Mouse (Mus musculus) hindbrain, embryonic 12.5 days (tissue): ENCODE results near the gene Rab3il1. TPM values are rescaled to one million over a fixed set of nuclear protein-coding genes. Genes with fewer than 3 reads are reported as not detected.

Experiments used
- ATAC-seq: fragments of 200-750 bp; cut with Nextera tagmentation; 2 replicates; pipeline ENCODE4 v1.8.0; 2017; ENCODE audit warnings: moderate TSS enrichment; ENCODE audit not compliant: low FRiP score
- H3K27ac ChIP-seq: fragments of 300-500 bp; sonication (generic); 2 replicates; pipeline ENCODE4 v1.5.1; 2016; ENCODE audit warnings: mild to moderate bottlenecking
- H3K27me3 ChIP-seq: fragments of 300-500 bp; sonication (generic); 2 replicates; pipeline ENCODE4 v1.6.1; 2016; ENCODE audit warnings: mild to moderate bottlenecking
- H3K36me3 ChIP-seq: fragments of 300-500 bp; sonication (generic); 2 replicates; pipeline ENCODE4 v1.6.1; 2016; ENCODE audit warnings: mild to moderate bottlenecking
- H3K4me1 ChIP-seq: fragments of 300-500 bp; sonication (generic); 2 replicates; pipeline ENCODE4 v1.6.1; 2016
- H3K4me2 ChIP-seq: fragments of 300-500 bp; sonication (generic); replicated peaks from 2 replicates; pipeline ENCODE4 v1.6.1; 2016; ENCODE audit warnings: mild to moderate bottlenecking
- H3K4me3 ChIP-seq: fragments of 300-500 bp; sonication (generic); 2 replicates; pipeline ENCODE4 v1.5.1; 2016; ENCODE audit warnings: mild to moderate bottlenecking
- H3K9ac ChIP-seq: fragments of 300-500 bp; sonication (generic); 2 replicates; pipeline ENCODE4 v1.6.1; 2016; ENCODE audit warnings: mild to moderate bottlenecking, moderate library complexity
- H3K9me3 ChIP-seq: fragments of 300-500 bp; sonication (generic); replicated peaks from 2 replicates; pipeline ENCODE4 v1.6.1; 2016; ENCODE audit warnings: mild to moderate bottlenecking
- WGBS: fragments of 180-500 bp; shearing (Covaris S2); methylation state at CpG from one replicate; pipeline ENCODE4 v1.1.7; 2016; 5-methylcytosine and 5-hydroxymethylcytosine counted together
- polyA plus RNA-seq: library from polyadenylated mRNA; unstranded; fragments of >200 nt; fragmentation: Nextera tagmentation; extraction: Ambion mirVana; gene quantifications from 2 replicates; pipeline ENCODE4 v1.2.1, GENCODE M21; 2016

The Rab3il1 gene
- polyA plus RNA-seq, 1 experiment from 2014 or later: 35.4 TPM

DNA sequence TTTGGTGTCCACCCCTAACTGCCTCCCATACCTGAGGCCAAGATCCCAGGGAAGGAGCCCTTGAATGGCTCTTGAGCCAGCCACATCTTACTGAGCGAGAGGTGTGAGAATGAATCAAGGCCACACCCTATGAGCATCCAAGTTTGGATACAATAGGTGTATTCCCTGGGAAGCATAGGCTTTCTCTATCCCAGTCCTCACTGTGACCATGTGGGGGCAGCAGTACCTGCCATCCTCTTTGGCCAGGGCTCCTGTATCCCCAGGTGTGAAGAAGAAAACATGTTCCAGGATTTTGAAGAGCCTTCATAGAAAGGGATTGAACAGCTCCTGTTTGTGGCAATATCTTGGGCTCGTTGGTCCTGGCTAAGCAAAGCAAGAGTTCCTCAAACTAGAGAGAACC, 38.1 kb downstream of the Rab3il1 start:
- Histone ChIP-seq H3K27me3 (peaks cover 20% of the 10 kb centered on the region), H3K4me2 (no peak overlapping the region), H3K4me1 (peaks cover 21% of the 10 kb centered on the region), H3K4me3 (no peak overlapping the region), H3K9ac (no peak overlapping the region), H3K27ac (no peak overlapping the region), H3K9me3 (no peaks in the 10 kb centered on the region), H3K36me3 (no peaks in the 10 kb centered on the region)
- ATAC-seq: no peak
- WGBS: 93% methylated on average over 2 of the region's 2 CpGs

DNA sequence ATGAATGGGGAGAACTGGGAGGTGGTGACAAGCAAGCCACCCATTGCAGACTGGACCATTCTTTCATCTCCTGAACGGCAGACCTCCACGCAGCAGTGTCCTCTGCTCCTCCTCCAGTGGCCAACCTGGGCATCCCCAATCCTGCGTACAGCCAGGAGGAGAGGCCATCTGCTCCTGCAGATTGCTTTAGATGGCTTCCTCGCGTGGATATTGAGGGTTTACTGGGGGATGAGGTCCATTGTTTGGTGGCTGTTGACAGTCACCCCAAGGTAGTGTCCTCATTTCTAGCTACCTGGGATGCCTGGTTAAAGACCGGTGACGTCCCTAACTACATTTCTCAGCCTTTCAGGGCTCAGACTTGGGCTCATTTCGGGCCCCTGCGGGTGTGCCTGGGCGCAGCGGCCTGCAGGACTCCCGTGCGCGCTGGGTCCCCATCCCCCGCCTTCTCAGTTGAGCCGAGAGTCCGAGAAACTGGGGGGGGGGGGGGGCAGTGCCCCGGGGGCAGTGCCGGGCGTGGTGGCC, 39.5 kb downstream of the Rab3il1 start:
- 6% methylated on average over 17 of the region's 20 CpGs for WGBS
- Histone ChIP-seq H3K9me3 (no peaks in the 10 kb centered on the region), H3K9ac (peak overlapping the region; percentile 64), H3K27me3 (peaks cover 20% of the 10 kb centered on the region), H3K4me1 (peaks cover 21% of the 10 kb centered on the region), H3K4me3 (peak overlapping the region; percentile 61), H3K27ac (no peak overlapping the region), H3K4me2 (peak overlapping the region; percentile 98), H3K36me3 (no peaks in the 10 kb centered on the region)
- peak; percentile 55 for ATAC-seq

DNA sequence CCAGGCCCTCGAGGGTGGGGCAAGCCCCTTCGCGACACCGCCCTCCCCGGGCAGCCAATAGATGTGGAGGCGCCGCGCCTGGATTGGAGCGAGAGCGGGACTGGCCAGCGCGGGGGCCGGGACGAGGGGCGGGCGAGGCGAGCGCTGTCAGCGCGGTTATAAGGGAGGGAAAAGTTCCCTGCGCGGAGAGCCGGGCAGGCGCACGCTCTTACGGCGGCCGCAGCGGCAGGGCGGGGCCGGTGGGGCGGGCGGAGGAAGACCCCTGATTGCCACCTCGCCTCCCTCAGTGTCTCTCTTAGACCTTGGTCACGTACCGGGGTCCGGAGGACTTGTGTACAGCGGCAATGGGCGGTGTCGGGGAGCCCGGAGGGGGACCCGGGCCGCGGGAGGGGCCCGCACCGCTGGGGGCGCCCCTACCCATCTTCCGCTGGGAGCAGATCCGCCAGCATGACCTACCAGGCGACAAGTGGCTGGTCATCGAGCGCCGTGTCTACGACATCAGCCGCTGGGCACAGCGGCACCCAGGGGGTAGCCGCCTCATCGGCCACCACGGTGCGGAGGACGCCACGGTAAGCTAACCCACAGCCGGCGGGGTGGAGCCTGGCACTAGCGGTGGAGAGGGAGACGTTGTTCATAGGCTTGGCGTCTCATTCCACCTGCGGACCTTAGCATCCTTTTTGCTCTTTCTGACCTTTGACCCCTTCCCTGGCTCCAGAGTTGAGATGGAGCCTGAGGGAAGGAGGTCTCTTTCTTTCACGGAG, 40.1 kb downstream of the Rab3il1 start, which contains the start of gene Fads3:
Gene Fads3 (plus strand): TSS at position 182 of the 761 bp plus-strand sequence.
- WGBS: 0% methylated on average over 45 of the region's 69 CpGs
- no peaks in the 10 kb centered on the region for H3K9me3 ChIP-seq
- peak within 1 kb of the TSS; percentile 61 for H3K4me3 ChIP-seq
- peaks cover 21% of the 10 kb centered on the region for H3K4me1 ChIP-seq
- H3K27ac ChIP-seq: no peak within 1 kb of the TSS
- H3K4me2 ChIP-seq: peak within 1 kb of the TSS; percentile 98
- H3K9ac ChIP-seq: peak within 1 kb of the TSS; percentile 64
- H3K36me3 ChIP-seq: no peaks in the 10 kb centered on the region
- peak; percentile 89 for ATAC-seq
- peaks cover 20% of the 10 kb centered on the region for H3K27me3 ChIP-seq

DNA sequence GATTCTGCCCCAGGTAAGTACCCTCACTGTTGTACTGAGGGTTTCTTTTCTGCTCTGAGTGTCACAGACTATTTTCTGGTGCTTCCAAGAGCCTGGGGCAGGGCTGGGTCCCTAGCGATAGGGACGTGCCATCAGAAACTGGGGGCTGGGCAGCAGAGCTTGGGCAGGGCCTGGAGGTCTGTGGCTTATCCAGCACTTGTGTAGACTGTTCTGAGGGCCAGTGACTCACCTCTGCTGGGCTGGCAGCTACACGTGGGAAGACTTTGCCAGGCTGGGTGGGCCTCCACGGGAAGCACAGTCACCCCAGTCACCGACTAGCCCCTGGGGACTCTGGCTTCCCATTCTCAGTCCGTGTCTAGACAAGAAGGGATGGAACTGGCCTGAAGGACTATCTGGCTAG, 40.8 kb downstream of the Rab3il1 start:
- H3K27me3 ChIP-seq: peaks cover 20% of the 10 kb centered on the region
- peak; percentile 17; the same call in 1 of the 2 replicates for ATAC-seq
- H3K36me3 ChIP-seq: no peaks in the 10 kb centered on the region
- WGBS: 62% methylated on average over 6 of the region's 6 CpGs
- peaks cover 21% of the 10 kb centered on the region for H3K4me1 ChIP-seq
- H3K4me2 ChIP-seq: peak overlapping the region; percentile 98
- H3K27ac ChIP-seq: no peak overlapping the region
- peak overlapping the region; percentile 64 for H3K9ac ChIP-seq
- no peaks in the 10 kb centered on the region for H3K9me3 ChIP-seq
- peak overlapping the region; percentile 61 for H3K4me3 ChIP-seq

- Histone ChIP-seq H3K9ac (no peak overlapping the region), H3K4me1 (peaks cover 21% of the 10 kb centered on the region), H3K9me3 (no peaks in the 10 kb centered on the region), H3K4me2 (peak overlapping the region; percentile 98; the same call in 1 of the 2 replicates), H3K4me3 (0 out of 2 replicates have a peak overlapping the region, but pooled peaks have one; percentile 61), H3K36me3 (no peaks in the 10 kb centered on the region), H3K27ac (no peak overlapping the region), H3K27me3 (peaks cover 20% of the 10 kb centered on the region)
- WGBS: 90% methylated on average over 4 of the region's 4 CpGs
- no peak for ATAC-seq
These were observed 41.3 kb downstream of the Rab3il1 start for GRCm38 (mm10) chr19:10042816-10043215.

DNA sequence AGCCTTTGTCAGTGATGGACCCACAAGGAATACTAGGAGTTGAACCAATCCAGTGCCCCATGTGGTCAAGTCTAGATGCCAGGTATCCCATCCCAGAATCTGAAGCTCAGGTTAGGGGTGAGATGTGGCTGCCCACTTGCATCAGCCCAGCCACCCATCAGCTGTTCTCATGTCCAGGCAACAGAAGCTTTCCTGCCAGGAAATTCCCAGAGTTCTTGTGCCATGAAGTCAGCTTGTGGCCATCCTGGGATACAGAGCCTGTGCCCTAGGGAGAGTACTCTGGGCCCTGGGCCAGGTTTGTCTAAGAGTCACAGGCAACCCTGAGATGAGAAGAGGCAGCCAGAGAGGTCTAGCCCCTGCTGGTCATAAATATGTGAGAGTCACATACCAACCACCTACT, 42.2 kb downstream of the Rab3il1 start:
- Histone ChIP-seq H3K9ac (no peak overlapping the region), H3K27ac (no peak overlapping the region), H3K9me3 (no peaks in the 10 kb centered on the region), H3K4me1 (peaks cover 21% of the 10 kb centered on the region), H3K4me2 (no peak overlapping the region), H3K4me3 (no peak overlapping the region), H3K27me3 (peaks cover 20% of the 10 kb centered on the region), H3K36me3 (no peaks in the 10 kb centered on the region)
- ATAC-seq: no peak

DNA sequence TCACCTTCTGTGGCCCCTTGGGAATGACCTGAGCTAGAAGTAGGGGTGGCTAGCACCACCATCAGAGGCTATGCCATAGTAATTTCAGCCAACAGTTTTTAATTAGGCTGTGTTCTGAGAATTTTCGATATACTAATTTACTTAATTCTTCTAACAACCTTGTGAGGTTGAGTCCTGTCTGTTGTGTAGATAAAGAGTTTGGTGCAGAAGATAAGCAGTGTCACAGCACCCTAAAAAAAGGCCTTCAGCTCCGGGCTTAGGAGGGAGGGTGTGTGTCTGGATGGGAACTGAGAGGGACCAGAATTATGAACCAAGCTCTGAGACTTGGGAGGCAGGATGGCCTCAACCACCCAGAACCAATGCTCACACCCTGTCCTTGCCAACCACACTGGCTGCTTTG, 44.2 kb downstream of the Rab3il1 start:
- no peak overlapping the region for H3K4me3 ChIP-seq
- no peak overlapping the region for H3K4me2 ChIP-seq
- WGBS: 67% methylated on average over 2 of the region's 2 CpGs

GRCm38 (mm10) chr19:10046346-10046745, 44.9 kb downstream of the Rab3il1 start:
- ATAC-seq: no peak

More for the DNA sequence above, 44.2 kb downstream of the Rab3il1 start:
- peaks cover 10% of the 10 kb centered on the region for H3K27me3 ChIP-seq
- H3K9ac ChIP-seq: no peak overlapping the region
- peaks cover 18% of the 10 kb centered on the region for H3K4me1 ChIP-seq
- no peaks in the 10 kb centered on the region for H3K36me3 ChIP-seq
- no peak overlapping the region for H3K27ac ChIP-seq
- no peaks in the 10 kb centered on the region for H3K9me3 ChIP-seq
- no peak for ATAC-seq

GRCm38 (mm10) chr19:10046983-10047382, 45.5 kb downstream of the Rab3il1 start:
- Histone ChIP-seq H3K9ac (no peak overlapping the region), H3K36me3 (no peaks in the 10 kb centered on the region), H3K4me2 (no peak overlapping the region), H3K4me3 (no peak overlapping the region), H3K27me3 (peaks cover 8% of the 10 kb centered on the region), H3K27ac (no peak overlapping the region), H3K9me3 (no peaks in the 10 kb centered on the region), H3K4me1 (peaks cover 7% of the 10 kb centered on the region)
- no peak for ATAC-seq
- WGBS: 65% methylated on average over 3 of the region's 3 CpGs

More at GRCm38 (mm10) chr19:10046346-10046745, 44.9 kb downstream of the Rab3il1 start:
- peaks cover 8% of the 10 kb centered on the region for H3K27me3 ChIP-seq
- H3K4me1 ChIP-seq: peaks cover 13% of the 10 kb centered on the region
- no peaks in the 10 kb centered on the region for H3K36me3 ChIP-seq
- 73% methylated on average over 4 of the region's 4 CpGs for WGBS
- no peak overlapping the region for H3K4me2 ChIP-seq
- H3K4me3 ChIP-seq: no peak overlapping the region
- H3K27ac ChIP-seq: no peak overlapping the region
- H3K9me3 ChIP-seq: no peaks in the 10 kb centered on the region
- H3K9ac ChIP-seq: no peak overlapping the region

DNA sequence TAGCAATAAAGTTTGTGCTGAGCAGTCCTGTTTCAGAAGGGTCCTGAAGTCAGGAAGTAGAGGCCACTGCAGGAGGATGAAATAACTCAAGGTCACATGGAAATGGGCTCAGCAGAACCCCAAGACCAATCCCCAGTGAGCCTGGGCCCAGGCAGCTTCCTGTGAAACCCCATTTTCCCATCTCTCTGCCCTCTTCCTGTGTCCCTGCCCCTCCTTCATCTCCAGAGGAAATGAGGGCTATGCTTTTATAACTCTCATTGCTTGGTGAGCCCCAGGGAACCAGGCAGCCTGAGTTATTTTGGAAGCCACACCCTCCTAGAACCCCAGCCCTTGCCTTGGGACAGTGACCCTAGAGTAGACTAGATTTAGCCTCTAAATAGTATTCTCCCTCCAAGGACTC, 48.1 kb downstream of the Rab3il1 start:
- H3K4me1 ChIP-seq: no peaks in the 10 kb centered on the region; the same call in 1 of the 2 replicates
- no peak overlapping the region for H3K4me3 ChIP-seq
- no peak overlapping the region for H3K27ac ChIP-seq
- H3K36me3 ChIP-seq: no peaks in the 10 kb centered on the region
- no peak overlapping the region for H3K9ac ChIP-seq
- no peak overlapping the region for H3K4me2 ChIP-seq
- ATAC-seq: no peak
- H3K9me3 ChIP-seq: no peaks in the 10 kb centered on the region
- no peaks in the 10 kb centered on the region for H3K27me3 ChIP-seq

- WGBS: 86% methylated on average over 2 of the region's 2 CpGs
- ATAC-seq: no peak
- no peak overlapping the region for H3K9ac ChIP-seq
- no peak overlapping the region for H3K4me3 ChIP-seq
- H3K36me3 ChIP-seq: 0 out of 2 replicates have a peak, but pooled peaks cover 3% of the 10 kb centered on the region
- no peaks in the 10 kb centered on the region for H3K9me3 ChIP-seq
- H3K27me3 ChIP-seq: no peaks in the 10 kb centered on the region
- no peak overlapping the region for H3K4me2 ChIP-seq
- no peak overlapping the region for H3K27ac ChIP-seq
- H3K4me1 ChIP-seq: no peaks in the 10 kb centered on the region; the same call in 1 of the 2 replicates
These were observed 49.0 kb downstream of the Rab3il1 start for GRCm38 (mm10) chr19:10050438-10050837.

- Histone ChIP-seq H3K4me2 (no peak overlapping the region), H3K9ac (no peak overlapping the region), H3K9me3 (no peaks in the 10 kb centered on the region), H3K4me3 (no peak overlapping the region), H3K36me3 (peaks cover 7% of the 10 kb centered on the region; the same call in 1 of the 2 replicates), H3K27ac (no peak overlapping the region), H3K27me3 (no peaks in the 10 kb centered on the region), H3K4me1 (no peaks in the 10 kb centered on the region; the same call in 1 of the 2 replicates)
- WGBS: 91% methylated on average over 4 of the region's 4 CpGs
- ATAC-seq: no peak
These were observed 51.2 kb downstream of the Rab3il1 start for GRCm38 (mm10) chr19:10052698-10053097.
